Mouse (Mus musculus) testis, adult 2 months (tissue): ENCODE measurements around the gene B3gnt7. TPM values are rescaled to one million over a fixed set of nuclear protein-coding genes. Genes with fewer than 3 reads are reported as not detected.

Experiments used
- H3K27ac ChIP-seq: fragments of 200-500 bp; 2 replicates; pipeline ENCODE4 v1.5.1; 2012; ENCODE audit warnings: low read depth, low read length; ENCODE audit not compliant: control insufficient read depth, insufficient read depth
- H3K27me3 ChIP-seq: fragments of 200-500 bp; 2 replicates; pipeline ENCODE4 v1.6.1; 2012; ENCODE audit warnings: mild to moderate bottlenecking, low read length, moderate library complexity; ENCODE audit not compliant: control insufficient read depth, insufficient read depth
- H3K36me3 ChIP-seq: fragments of 200-500 bp; 2 replicates; pipeline ENCODE4 v1.6.1; 2012; ENCODE audit warnings: mild to moderate bottlenecking, low read length; ENCODE audit not compliant: control insufficient read depth, insufficient read depth
- H3K4me1 ChIP-seq: fragments of 200-500 bp; 2 replicates; pipeline ENCODE4 v1.6.1; 2012; ENCODE audit warnings: low read length; ENCODE audit not compliant: control insufficient read depth, insufficient read depth
- H3K4me3 ChIP-seq: fragments of 200-500 bp; 2 replicates; pipeline ENCODE4 v1.5.1; 2012; ENCODE audit warnings: low read depth, mild to moderate bottlenecking, low read length, moderate library complexity, mixed read lengths; ENCODE audit not compliant: control insufficient read depth
- CTCF ChIP-seq: fragments of 200-500 bp; IDR thresholded peaks from 2 replicates; pipeline ENCODE4 v1.5.1; 2012; ENCODE audit warnings: low read depth, mild to moderate bottlenecking, inconsistent platforms, low read length, moderate library complexity; ENCODE audit not compliant: control insufficient read depth, insufficient read depth, insufficient replicate concordance
- POLR2A ChIP-seq: fragments of 200-500 bp; IDR thresholded peaks from 2 replicates; pipeline ENCODE4 v1.6.1; 2012; ENCODE audit warnings: low read depth, mild to moderate bottlenecking, inconsistent platforms, low read length, moderate library complexity; ENCODE audit not compliant: control insufficient read depth
- polyA plus RNA-seq: library from polyadenylated mRNA; depleted of rRNA; stranded (reverse); fragments of >200 nt; gene quantifications from 2 replicates; pipeline ENCODE4 v1.2.3, GENCODE M21; 2012

Gene B3gnt7
- polyA plus RNA-seq, 1 experiment = 0.23 TPM

DNA sequence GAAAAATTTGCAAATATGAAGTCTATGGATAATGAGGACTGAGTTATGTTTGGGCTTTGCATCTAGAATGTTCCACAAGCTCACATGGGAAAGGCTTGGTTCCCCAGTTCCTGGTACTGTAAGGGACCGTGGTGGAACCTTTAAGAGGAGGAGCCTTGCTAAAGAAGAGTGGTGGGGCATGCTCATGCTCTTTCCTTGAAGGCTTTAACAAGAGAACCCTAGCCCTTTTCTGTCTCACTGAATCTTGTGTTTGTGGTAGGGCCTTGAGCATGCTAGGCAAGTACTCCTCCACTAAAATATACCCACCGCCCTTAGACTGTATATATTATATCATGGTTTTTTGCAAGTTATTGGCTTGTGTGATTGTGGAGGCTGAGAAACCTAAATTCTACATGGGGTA, 39.7 kb downstream of the B3gnt7 start:
- no peaks in the 10 kb centered on the region for H3K27me3 ChIP-seq
- no peak overlapping the region for H3K27ac ChIP-seq
- H3K4me1 ChIP-seq = no peaks in the 10 kb centered on the region
- no peaks in the 10 kb centered on the region for H3K36me3 ChIP-seq
- H3K4me3 ChIP-seq = no peak overlapping the region
- no peak for TF ChIP-seq POLR2A
- no peak for TF ChIP-seq CTCF

DNA sequence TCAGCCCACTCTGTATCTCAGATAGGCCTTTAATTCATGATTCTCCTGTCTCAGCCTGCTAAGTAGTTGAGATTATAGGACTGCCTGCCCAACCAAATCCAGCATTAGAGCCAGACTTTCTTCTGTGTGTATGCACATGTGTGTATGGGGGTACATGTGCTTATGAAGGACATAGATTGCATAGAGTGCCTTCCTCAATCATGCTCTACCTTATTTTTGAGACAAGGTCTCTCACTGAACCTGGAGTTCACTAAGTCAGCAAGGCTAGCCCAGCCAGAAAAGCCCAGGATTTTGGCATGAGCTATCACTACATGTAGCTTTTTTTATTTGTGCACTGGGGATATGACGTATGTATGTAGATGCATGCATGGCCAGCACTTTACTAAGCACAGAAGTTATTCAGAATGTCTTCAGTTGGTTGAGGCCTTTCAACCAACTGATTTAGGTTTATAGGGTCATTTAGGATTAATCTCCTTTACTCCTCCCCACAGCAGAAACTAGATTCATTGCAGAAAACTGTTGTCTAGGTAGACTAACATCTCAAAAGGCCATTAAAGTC, 40.5 kb downstream of the B3gnt7 start:
- Histone ChIP-seq H3K27ac (no peak overlapping the region), H3K4me3 (no peak overlapping the region), H3K4me1 (no peaks in the 10 kb centered on the region), H3K36me3 (no peaks in the 10 kb centered on the region), H3K27me3 (no peaks in the 10 kb centered on the region)
- TF ChIP-seq CTCF (no peak), POLR2A (no peak)

DNA sequence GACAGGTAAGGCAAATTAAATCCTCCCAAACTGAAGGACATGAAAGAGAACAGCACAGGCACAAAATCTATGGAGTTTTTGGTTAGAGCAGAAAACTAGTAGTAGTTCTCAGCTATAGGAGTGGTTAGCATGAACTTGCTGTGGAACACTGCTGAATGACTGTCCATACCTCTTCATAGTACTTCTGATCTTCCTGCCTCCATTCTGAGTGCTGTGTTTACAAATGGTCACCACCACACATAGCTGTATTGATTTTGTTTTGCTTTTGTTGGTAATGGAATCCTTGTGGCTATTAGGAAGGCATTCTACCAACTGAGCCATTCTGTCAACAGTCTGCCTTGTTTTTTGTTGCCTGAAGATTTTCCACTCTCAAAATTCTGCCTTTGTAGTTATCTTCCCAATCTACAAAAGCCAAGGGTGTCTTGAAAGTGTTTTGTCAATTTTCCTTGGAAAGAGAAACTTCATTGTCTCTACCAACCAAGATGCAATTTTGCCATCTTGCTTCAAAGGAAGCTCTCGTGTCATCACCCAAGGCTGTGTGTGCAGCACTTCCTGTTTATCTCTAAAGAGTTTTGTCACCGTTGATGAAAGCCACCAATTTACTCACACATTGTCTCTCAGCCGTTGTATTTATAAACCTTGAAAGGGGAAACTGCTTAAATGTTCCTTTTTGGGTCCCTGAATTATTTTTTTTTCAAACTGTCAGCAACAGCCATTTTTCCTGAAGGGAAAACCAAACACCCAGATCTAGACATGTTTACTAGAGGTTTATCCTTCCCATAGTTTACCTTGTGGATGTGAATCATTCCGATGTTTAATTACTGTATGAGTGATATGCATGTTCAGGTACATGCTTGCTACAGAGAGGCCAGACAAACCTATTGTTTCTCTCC, 41.6 kb downstream of the B3gnt7 start:
- TF ChIP-seq CTCF (no peak), POLR2A (no peak)
- no peaks in the 10 kb centered on the region for H3K36me3 ChIP-seq
- H3K27me3 ChIP-seq = no peaks in the 10 kb centered on the region

DNA sequence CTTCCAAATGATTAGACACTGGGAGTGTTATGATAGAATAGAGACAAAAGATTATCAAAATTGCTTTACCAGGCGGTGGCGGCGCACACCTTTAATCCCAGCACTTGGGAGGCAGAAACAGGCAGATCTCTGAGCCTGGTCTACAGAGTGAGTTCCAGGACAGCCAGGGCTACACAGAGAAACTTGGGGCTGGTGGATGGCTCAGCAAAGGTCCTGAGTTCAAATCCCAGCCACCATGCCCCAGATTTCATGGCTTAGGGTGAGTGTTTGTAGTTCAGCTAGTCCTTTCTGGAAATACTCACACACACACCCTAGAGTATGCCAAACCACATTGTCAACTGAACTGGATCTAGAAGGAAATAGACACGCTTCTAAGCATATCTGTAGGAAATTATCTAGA, 42.4 kb downstream of the B3gnt7 start:
- 0 out of 2 replicates have a peak, but pooled peaks cover 1% of the 10 kb centered on the region for H3K36me3 ChIP-seq
- no peaks in the 10 kb centered on the region for H3K4me1 ChIP-seq
- no peak overlapping the region for H3K4me3 ChIP-seq
- TF ChIP-seq POLR2A (no peak), CTCF (no peak)
- H3K27ac ChIP-seq = no peak overlapping the region
- no peaks in the 10 kb centered on the region for H3K27me3 ChIP-seq

More for the DNA sequence above, 41.6 kb downstream of the B3gnt7 start:
- no peak overlapping the region for H3K27ac ChIP-seq
- no peak overlapping the region for H3K4me3 ChIP-seq
- no peaks in the 10 kb centered on the region for H3K4me1 ChIP-seq

DNA sequence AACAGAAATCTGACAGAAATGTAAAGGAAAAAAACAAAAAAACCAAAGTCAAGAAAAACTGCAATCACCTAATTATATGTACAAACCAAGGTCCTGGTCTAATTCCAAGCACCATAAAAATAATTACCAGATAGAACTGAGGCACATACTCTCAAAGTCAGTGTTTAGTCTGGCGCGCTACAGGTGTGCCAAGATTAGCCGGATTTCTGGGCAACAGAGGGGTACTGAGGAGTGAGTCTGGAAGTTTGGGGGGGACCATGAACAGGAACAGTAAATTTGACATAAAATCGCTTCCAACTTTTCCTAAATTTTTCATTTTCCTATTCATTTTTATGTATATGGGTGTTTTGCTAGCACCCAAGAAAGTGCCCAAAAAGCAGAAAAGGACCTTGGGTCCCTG, 43.3 kb downstream of the B3gnt7 start:
- Histone ChIP-seq H3K27me3 (no peaks in the 10 kb centered on the region), H3K4me3 (no peak overlapping the region), H3K4me1 (no peaks in the 10 kb centered on the region), H3K27ac (no peak overlapping the region), H3K36me3 (0 out of 2 replicates have a peak, but pooled peaks cover 1% of the 10 kb centered on the region)
- TF ChIP-seq CTCF = no peak
- TF ChIP-seq POLR2A = no peak

DNA sequence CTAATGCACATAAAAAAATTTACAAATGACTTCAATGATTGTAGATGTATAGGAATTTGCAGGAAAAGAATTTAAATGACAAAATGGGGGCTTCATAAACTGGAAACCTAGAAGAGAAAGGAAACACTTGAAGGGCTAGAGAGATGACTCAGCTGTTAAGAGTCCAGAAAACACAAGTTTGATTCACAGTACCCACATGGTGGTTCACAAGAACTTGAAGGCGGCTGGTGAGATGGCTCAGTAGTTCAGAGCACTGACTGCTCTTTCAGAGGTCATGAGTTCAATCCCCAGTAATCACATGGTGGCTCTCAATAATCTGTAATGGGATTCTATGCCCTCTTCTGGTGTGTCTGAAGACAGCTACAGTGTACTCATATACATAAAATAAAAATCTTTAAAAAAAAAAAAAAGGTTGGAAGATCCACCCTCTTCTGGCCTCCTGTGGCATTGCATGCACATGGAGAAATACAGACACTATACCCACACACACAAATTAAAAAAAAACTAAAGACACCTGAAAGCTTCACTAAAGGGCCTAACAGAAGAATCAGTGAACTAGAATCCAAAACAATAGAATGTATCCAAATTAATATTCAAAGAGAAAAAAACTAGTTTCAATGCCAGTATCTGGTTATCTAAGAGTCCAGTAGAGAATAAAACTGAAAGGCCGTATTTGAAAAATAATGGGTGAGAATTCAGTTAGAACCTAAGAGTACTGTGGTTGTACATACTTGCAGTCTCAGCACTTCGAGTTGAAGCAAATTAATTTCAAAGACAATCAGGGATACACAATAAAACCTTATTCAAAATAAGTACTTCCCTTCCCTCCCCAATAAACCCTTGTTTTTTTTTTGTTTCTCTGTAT, 44.5 kb downstream of the B3gnt7 start:
- Histone ChIP-seq H3K4me3 (no peak overlapping the region), H3K36me3 (peaks cover 1% of the 10 kb centered on the region; the same call in 1 of the 2 replicates), H3K4me1 (no peaks in the 10 kb centered on the region), H3K27ac (no peak overlapping the region), H3K27me3 (no peaks in the 10 kb centered on the region)
- TF ChIP-seq CTCF (no peak), POLR2A (no peak)

DNA sequence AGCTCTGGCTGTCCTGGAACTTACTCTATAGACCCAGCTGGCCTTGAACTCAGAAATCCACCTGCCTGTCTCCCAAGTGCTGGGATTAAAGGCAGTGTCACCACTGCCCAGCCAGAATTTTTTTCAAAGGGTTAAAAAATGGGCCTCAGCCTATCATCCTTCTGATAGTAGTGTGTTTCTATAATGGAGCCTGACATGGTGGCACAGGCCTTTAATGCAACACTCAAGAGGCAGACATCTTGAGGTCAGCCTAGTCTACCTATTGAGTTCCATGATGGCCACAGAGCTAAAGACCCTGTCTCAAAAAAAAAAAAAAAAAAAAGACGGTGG, 45.0 kb downstream of the B3gnt7 start:
- Histone ChIP-seq H3K27ac (no peak overlapping the region), H3K36me3 (peaks cover 1% of the 10 kb centered on the region; the same call in 1 of the 2 replicates), H3K27me3 (no peaks in the 10 kb centered on the region), H3K4me3 (no peak overlapping the region), H3K4me1 (no peaks in the 10 kb centered on the region)
- TF ChIP-seq CTCF = no peak
- no peak for TF ChIP-seq POLR2A
